Mouse (Mus musculus) retina, postnatal 7 days (tissue): ENCODE results near the gene Dnajb2.

Experiments used
- DNase-seq: peaks from one replicate; pipeline ENCODE4 v3.0.0-alpha.2; 2012; ENCODE audit warnings: low read depth, low spot score

Gene Dnajb2

DNA sequence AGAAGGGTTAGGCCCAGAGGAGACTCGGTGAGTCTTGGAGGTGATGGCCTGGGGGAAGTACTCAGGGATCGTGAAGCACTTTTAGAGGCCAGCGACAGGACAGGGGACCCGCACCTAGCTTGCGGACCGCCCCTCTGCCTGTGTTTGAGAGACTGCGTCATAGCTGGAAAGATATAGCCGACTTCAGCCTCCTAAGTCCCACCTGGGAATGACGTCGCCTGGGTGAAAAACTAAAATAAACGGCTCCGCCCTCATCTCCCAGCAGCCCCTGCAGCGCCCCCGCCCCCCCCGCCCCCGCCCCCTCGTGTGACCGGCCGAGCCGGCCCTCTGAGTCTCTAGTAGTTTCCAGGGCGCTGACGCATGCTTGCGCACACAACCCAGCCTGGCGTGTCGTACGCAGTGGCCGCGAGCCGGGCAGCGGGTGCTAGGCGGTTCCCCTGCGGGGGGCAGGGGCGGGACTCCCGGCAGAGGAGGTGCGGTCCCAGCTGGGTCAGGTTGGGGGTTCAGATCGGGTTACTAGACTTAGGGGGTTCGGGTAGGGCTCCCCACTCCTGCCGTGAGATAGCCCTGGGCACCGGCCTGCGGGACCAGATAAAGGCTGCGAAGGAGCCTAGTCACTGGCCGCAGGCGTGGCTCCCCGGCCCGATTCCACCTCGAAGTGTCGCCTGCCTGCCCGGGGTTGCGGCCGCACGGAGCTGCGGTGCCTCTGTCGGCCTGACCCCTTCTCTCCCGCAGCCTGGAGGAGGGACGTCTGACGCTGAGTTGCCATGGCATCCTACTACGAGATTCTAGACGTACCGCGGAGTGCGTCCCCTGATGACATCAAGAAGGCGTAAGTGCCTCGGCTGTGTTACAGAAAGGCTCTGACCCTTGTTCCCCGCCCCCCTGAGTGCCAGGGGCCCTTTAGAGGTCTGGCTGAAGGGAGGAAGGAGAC, at the start of gene Dnajb2:
Gene Dnajb2 (plus strand): TSS at position 290 of the 934 bp plus-strand sequence.
- DNase-seq: no peak

DNA sequence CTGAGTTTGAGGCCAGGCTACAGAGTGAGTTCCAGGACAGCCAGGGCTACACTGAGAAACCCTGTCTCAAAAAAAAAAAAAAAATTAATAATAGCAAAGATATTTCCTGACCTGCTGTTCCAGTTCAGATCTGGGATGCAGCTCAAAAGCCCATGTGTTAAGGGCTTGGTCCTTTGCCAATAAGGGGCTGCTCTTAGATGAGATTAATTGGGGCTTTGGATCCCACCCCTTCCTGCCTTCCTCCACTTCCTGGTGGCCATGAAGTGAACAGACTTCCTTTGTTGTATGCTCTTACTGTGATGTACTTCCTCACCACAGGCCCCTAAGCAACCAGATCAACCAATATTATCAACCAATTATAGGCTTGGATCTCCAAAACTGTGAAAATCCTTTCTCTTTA, 49.1 kb upstream of the Dnajb2 start:
- no peak for DNase-seq

DNA sequence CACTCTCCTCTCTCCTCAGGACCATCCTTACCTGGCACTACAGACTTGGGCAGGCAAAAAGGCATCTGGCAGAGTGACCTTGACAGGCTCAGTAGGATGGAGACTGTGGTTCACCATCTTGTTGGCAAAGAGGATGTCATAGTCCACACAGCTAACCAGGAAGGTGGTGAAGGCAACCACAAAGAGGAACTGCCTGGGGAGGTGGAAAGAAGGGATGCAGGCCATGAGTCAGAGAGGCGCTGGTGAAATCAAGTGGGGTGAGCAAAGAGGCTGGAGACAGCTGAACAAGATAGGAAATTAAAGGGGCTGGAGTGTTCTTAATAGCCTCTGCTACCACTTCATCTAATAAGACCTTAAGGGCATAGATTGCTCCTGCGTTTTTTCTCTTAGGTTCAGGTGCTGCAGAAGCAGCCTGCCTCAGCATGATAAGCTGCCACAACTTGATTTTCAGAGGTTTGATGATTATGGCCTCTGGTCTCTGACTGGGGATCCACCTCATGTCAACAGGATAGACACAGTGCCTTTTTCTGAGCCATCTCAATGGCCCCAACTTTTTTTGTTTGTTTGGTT, 48.2 kb upstream of the Dnajb2 start:
- DNase-seq: no peak

DNA sequence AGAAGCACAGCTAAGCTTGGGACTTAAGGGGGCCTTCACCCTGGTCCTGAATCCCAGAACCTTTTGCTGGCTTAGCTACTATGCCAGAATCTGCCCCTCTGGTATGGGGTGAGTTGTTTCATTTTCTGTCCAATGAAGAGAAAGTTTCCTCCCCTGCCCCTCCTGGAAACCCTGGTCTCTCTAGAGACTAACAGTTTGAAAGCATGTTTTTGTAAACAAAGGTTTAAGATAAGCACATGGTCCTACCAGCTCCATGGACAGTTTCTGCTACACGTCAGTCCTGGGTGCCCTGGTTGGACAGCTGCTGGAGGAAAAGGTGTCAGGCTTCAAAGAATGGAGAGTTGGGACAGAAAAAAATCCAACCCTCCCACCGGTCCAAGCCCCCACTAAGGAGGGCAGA, 45.6 kb upstream of the Dnajb2 start:
- no peak for DNase-seq

DNA sequence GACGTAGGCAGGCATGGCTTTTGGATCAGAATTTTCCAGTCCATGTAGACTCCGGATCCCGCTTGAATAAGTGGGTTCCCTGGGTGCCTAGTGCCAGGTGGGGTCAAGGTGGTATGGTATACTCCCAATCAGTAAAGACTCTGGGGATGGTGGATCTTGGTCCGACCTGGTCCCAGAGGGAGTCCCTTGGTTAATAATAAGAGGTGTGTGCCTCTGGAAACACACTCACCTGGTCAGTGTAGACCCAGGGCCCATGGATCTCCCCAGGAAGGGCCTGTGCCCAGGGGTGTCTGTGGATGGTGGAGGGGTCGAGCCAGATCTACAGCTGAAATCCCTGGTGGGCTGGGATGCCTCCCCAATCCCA, 45.0 kb upstream of the Dnajb2 start:
- no peak for DNase-seq

DNA sequence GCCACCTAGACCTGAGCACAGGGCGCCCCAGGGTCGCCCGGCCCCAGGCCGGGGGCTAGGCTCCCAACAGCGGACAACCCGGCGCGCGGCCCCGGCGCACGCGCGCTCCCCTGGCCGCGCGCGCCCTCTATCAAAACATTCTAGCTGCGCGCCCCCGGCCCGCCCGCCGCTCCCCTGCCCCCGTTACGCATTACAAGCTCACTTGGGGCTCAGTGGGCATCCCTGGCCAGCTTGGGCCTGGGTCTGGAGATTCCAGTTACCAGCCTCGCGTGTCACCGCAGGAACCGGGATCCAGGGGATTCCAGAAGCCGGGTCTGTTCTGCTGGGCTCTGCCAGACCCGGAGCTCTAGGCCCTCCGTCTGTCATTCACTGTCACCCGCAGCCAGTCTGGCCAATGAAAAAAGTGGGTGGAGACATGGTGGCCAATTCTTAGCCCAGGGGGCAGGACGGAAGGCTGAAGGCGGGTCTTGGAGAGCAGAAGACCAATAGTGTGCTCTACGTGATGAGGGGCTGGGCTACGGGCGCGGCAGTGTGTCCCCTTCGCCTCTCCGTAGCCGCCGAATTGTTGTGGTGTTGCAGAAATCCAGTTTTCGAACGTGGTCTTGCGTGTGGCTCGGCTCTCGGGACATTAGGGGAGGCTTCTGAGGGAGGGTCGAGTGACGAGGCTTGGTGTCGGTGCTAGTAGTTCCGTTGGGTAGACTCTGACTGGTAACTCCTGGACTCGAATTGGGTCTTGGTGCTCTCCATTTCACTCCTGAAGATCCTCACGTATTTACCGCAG, 44.4 kb upstream of the Dnajb2 start, which contains the start of the genes Ankzf1 and Atg9a:
Gene Ankzf1 (plus strand): TSS at position 530 of the 781 bp plus-strand sequence.
Gene Atg9a (minus strand): TSS at position 575 of the 781 bp plus-strand sequence.
- peak; percentile 94 for DNase-seq

DNA sequence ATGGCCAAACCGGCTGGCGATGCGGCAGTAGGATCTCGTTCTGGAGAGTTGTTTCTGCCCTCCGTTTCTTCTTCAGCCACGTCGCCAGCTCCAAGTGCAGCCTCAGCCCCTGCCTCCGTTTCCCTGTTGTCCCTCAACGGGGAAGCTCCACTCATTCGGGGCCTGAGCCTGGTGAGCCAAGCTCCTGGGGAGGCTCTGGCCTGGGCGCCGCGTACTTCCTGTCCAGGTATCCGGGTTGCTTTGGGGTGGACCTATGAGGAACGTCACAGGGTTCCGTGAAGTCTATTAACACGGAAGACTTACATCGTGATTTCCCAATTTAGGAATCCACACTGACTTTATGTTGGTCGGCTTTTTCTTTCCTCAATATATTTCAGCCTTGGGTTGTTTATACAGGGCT, 43.8 kb upstream of the Dnajb2 start:
- no peak for DNase-seq

DNA sequence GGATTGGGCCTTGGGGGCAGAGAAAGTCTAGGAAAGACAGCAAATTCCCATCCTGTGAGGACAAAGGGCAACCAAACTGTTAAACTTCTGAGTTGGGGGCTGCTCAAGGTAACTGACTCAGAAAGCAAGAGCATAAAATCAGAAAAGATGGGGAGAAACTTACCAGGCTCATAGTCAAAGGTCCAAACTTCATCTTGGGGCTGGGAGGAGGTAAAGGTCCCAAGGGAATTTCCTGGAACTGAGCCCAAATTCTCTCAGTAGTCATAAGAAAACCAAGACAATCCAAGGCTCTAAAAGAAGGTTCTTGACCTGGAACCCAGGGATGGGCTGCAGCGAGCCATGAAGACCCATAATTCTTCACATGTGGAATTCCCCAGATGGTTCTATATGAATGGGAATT, 35.0 kb upstream of the Dnajb2 start:
- DNase-seq: no peak

DNA sequence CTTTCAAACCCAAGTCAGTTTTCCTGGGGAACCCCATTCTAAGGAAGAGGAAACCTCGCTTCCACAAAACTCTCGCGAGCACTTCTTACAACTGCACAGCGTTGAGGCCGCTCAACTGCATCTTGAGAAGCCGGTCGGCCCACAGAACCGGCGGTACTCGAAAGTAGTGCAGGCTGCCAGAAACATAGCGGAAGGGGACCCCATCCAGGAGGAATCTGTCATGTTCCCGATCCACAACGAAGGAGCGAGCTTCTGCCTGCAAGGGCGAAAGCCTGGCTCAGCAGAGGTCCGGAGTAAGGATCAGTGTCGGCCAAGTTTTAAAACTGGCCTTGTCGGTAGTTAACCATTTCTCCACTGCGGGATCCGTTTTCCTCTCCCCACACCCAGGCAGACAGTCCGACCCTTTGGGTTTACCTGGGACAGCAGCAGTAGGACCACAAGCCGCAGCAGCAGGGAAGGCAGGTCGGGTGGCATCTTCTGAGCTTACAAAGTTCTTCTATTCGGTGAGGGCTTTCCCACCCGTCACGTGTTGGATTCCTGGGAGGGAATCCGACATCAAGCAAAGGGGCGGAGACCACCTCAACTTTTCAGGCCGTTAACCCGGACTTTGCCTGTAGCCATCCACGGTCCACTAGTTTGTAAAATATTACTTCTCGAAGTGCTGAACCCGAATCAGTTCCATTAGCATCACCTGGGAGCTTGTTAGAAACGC, 27.1 kb upstream of the Dnajb2 start:
- DNase-seq: no peak

DNA sequence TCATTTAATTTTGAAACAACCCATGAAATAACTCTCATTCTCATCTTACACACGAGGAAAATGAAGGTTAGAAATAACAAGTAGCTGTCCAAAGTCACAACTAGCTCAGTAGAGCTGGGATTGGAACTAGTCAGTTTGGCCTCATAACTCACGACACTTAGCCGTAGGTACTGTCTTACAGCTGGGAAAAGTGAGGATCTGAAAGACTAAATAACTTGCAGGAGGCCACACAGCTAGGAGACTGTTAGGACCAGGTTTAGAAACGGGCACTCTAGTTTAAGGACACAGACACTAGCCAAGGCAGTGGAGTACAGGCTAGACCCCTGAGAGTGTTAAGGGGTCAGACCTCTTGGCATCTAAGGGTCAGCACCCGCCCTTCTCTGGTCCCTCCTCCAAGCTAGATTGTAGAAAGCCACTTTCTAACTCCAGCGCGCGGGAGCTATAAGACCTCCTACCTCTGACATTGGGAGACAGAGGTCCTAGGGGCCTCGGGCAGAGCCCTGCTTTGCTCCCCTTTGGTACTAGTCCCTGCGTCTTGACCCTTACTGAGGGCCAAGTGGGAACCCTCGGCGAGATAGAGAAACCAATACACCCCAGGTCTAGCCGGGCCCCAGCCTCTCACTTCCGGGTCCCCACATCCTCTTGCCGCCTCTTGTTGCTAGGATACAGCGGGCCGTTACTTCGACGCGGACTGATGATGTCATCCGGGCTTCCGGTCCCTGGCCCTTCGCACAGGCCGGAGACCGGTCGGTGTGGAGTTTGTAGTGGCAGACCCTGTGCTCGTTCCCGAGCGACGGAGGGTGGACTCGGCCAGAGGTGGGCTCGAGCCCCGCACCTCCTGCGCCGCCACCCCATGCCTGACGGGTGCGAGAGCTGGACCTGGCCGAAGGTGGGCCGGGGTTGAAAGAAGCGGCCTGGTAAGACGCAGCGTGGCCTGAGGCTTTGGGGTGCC, 25.8 kb upstream of the Dnajb2 start, which contains the start of the genes Glb1l and Stk16:
Gene Glb1l (minus strand): TSS at position 678 of the 952 bp plus-strand sequence.
Gene Stk16 (plus strand): TSS at position 703 of the 952 bp plus-strand sequence.
- DNase-seq: peak; percentile 93

DNA sequence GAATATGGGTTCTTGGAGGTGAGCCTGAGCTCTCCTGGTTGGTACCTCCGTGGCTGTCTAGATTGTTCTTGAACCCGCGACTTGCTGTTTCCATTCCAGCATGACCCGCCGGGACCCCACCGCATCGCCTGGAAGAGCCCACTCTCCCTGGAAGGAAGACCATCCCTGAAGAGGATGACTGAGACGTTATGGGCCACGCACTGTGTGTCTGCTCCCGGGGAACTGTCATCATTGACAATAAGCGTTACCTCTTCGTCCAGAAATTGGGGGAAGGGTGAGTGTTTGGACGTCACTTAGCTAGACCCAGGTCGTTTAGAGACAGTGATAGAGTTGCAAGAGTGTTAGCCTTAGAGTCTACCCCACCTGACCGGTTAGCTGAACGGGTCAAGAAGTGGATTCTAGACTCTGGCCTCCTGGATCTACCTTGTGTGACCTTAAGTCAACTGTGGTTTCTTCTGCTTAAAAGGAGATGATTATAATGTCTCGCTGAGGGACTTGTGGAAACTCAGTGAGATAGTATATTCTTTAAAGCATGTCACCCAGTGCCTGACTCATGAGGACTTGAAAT, 25.0 kb upstream of the Dnajb2 start:
- no peak for DNase-seq

DNA sequence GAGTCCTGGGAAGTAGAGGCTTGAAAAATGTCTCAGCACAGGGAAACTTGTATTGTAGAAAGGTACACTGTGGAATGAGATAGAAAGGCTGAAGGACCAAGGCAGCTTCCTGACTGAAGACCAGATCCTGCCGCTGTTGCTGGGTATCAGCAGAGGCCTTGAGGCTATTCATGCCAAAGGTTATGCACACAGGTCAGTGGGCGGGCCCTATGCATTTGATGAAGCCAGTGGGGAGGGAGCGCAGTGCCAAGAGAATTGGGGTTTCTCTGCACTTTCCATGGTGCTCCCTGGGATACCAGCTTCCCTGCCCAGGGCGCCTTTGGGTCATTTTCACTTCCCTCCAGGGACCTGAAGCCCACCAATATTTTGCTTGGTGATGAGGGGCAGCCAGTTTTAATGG, 23.7 kb upstream of the Dnajb2 start:
- no peak for DNase-seq

DNA sequence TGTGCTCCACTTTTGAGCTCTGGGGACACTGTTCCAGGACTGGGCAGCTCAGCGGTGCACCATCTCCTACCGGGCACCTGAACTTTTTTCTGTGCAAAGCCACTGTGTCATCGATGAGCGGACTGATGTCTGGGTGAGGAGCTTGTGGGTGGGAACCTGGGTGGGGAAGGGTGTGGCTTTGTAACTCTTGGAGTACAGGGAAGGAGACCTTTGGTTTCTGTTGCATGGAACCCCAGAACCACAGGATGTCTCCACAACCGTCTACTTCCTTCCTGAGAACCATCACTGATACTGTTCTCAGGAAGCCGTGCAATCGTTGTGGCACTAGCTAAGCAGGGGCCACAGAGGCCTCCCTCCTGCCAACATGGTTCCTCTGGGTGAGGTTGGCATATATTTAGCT, 23.1 kb upstream of the Dnajb2 start:
- no peak for DNase-seq

DNA sequence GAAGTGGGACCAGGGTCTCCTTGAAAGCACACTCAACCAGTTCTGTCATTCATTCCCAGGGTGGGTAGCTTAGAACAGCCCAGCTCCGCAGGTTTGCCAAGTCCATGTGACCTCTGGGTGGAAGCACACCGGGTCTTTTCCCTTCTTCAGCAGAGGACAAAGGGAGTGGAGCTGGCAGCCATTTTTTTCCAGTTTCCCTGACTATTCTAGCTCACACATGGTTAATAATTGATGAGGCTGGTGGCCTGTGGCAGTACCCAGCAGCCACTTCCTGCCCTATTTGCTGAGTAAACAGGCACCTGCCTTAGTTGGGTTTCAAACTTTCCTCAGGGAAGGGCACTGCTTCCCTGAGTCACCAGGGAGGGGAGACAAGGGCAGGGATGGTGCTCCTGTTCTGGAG, 21.8 kb upstream of the Dnajb2 start:
- DNase-seq: no peak

DNA sequence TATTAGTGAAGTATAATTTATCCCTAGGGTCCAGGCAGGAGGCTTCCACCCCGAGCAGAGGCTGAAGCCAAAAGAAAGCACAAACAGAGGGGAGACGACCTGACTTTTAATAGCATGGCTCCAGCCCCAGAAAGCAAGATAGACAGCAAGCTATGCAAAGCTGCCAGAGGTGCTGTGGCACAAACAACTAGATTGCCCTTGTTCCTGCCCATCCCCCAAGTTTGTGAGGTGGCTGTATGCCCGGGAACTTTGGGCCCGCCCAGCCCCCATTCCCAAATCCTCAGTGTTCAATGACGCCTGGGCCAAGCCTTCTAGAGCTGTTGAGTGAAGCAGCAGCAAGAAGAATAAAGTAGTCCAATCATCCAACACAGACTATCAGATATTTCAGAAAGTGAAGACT, 21.3 kb upstream of the Dnajb2 start:
- DNase-seq: no peak

DNA sequence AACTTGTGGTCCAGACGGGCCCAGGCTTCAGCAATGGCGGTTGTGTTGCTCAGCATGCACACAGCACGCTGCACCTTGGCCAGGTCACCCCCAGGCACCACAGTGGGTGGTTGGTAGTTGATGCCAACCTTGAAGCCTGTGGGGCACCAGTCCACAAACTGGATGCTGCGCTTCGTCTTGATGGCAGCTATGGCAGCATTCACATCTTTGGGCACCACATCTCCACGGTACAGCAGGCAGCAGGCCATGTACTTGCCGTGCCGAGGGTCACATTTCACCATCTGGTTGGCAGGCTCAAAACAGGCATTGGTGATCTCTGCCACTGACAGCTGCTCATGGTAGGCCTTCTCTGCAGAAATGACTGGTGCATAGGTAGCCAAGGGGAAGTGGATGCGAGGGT, 20.4 kb upstream of the Dnajb2 start:
- DNase-seq: no peak

DNA sequence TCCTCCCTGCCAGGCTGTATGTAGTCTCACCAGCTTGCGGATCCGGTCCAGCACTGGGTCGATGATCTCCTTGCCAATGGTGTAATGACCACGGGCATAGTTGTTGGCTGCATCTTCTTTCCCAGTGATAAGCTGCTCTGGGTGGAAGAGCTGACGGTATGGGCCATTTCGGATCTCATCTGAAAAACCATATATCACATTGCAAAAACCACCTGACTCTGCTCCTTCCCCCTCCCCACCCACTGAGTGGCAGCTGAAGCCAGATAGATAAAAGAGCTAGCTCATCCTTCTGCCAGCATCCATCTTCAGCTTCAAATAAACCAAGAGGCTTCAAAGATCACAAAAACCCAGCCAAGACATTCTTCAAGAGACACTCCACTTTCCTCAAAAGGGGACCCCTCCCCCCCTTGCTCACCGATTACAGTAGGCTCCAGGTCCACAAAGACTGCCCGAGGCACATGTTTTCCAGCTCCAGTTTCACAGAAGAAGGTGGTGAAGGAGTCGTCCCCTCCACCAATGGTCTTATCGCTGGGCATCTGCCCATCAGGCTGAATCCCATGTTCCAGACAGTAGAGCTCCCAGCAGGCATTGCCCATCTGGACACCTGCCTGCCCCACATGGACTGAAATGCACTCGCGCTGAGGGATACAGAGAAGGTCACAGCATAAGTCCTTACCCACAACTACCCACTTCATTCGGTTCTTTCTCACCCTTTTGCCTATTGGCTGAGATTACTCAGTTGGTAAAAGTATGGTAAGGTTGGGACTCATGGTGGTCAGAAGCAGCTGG, 19.2 kb upstream of the Dnajb2 start:
- DNase-seq: no peak

DNA sequence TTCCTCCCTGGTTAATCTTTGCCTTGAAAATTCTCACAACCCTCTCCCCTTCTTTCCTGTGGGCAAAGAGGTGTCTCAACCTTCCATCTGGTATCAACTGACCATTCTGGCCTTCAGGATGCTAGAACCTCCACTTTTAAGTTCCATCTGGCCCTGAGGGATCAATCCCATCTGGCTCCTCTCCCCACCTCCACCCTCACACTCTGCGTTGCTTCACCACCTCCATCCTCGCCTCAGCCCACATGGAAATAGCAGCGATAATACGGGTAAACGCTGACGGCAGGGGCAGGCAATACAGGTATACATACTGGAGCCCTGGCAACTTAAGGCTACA, 18.3 kb upstream of the Dnajb2 start:
- DNase-seq: no peak
